Mouse (Mus musculus): ENCODE results near the gene Nsun4. TPM values are rescaled to one million over a fixed set of nuclear protein-coding genes. Genes with fewer than 3 reads are reported as not detected.
A peak's percentile ranks its signal among the peaks of the same experiment; 100 is the strongest.

Gene Nsun4
- polyA plus RNA-seq, 1 experiment from 2014 or later = 17.8 TPM

DNA sequence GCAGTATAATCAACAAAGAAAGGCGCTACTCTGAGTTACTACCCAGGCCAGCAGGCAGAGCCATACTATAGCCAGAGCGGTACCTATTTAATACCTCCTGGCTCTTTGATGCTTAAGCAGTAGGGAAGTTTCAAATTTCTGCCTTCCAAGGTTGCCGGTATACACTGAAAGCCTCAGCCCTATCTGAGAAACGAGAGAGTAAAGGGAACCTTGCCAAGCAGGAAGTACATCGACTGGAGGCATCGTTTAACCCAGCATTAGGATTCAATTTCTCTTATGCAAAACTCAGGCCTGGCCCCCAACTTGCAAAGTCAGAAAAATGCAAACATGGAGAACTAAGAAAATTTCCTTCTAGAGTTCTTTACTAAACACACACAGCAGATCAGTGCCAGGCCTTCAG lies 16.4 kb upstream of the Nsun4 start:
- no peak overlapping the region for H3K4me3 ChIP-seq
- H3K36me3 ChIP-seq = peaks cover 54% of the 10 kb centered on the region
- H3K27me3 ChIP-seq (ENCODE audit: low read depth, poor library complexity, severe bottlenecking) = no peaks in the 10 kb centered on the region
- H3K9me3 ChIP-seq (replicated peaks) = no peaks in the 10 kb centered on the region
- peaks cover 14% of the 10 kb centered on the region for H3K4me1 ChIP-seq
- 83% methylated on average over 6 of the region's 6 CpGs for WGBS
- H3K27ac ChIP-seq = no peak overlapping the region
- DNase-seq (ENCODE audit: low spot score) = no peak

DNA sequence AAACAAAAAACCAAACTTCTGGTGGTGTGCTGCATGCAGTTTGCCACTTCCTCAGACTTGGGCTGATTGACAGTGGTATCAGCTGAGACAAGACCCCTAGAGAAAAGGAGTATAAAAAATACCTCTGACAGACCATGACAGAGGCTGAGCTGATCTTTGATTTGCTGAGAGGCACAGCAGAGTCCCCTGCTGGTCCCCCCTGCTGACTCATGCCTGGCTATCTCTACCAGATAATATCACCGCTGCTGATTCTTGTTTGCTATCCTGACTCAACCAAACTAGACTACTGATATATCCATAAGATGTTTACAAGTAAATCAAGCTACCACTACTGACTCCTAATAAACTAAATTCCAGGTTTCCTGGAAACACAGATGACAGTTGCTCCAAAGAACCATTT lies 10.2 kb upstream of the Nsun4 start:
- 56% methylated on average over 1 of the region's 1 CpGs for WGBS

DNA sequence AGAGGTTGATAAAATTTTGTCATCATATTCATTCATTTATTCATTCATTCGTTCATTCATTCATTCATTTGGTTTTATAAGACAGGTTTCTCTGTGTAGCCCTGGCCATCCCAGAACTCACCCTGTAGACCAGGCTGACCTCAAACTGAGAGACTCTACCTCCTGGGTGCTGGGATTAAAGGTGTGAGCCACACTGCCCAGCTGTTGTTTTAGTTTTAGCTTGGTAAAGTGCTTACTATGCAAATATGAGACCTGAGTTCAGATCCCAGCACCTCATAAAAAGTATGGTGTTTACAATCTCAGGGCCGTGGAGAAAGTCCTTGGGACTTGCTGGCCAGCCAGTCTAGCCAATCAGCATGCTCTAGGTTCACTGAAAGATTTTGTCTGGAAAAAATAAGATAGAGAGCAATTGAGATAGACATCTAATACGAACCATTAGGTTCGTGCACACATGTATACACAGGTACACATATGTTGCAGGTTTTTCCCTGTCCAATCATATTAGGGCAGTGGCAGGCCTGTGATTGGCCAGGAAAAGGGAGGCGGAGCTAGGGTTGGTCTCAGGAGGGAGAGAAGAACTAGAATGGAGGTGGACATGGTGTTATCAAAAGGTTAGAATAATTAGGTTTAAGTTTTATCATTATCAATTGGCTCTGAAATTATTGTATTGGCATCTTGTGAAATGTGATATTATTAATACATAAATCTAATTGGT lies 5.5 kb upstream of the Nsun4 start:
- DNase-seq (ENCODE audit: low spot score) = no peak
- H3K27ac ChIP-seq = no peak overlapping the region
- H3K27me3 ChIP-seq (ENCODE audit: low read depth, poor library complexity, severe bottlenecking) = no peaks in the 10 kb centered on the region
- 82% methylated on average over 5 of the region's 5 CpGs for WGBS
- no peak overlapping the region for H3K4me3 ChIP-seq
- no peaks in the 10 kb centered on the region for H3K36me3 ChIP-seq
- no peaks in the 10 kb centered on the region for H3K9me3 ChIP-seq (replicated peaks)
- 0 out of 2 replicates have a peak, but pooled peaks cover under 1% of the 10 kb centered on the region for H3K4me1 ChIP-seq

More for the DNA sequence above, 10.2 kb upstream of the Nsun4 start:
- H3K4me1 ChIP-seq = no peaks in the 10 kb centered on the region
- H3K4me3 ChIP-seq = no peak overlapping the region
- no peaks in the 10 kb centered on the region for H3K27me3 ChIP-seq (ENCODE audit: low read depth, poor library complexity, severe bottlenecking)
- H3K27ac ChIP-seq = no peak overlapping the region
- H3K36me3 ChIP-seq = peaks cover 41% of the 10 kb centered on the region
- DNase-seq (ENCODE audit: low spot score) = no peak
- no peaks in the 10 kb centered on the region for H3K9me3 ChIP-seq (replicated peaks)

DNA sequence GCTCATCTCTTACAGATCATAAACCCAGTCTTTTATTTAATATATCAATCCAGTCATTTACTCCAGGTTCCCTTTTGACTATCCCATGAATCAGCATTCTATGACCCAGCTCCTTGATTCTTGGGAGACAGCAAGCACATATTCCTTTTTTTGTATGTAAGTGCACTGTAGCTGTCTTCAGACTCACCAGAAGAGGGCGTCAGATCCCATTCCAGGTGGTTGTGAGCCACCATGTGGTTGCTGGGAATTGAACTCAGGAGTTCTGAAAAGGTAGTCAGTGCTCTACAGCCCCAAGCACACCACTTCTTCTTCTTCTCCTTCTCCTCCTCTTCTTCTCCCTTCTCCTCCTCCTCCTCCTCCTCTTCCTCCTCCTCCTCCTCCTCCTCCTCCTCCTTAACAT lies 3.9 kb upstream of the Nsun4 start:
- Histone ChIP-seq H3K27ac (no peak overlapping the region), H3K36me3 (no peaks in the 10 kb centered on the region), H3K4me3 (no peak overlapping the region), H3K27me3 (ENCODE audit: low read depth, poor library complexity, severe bottlenecking) (no peaks in the 10 kb centered on the region), H3K4me1 (peaks cover 13% of the 10 kb centered on the region), H3K9me3 (replicated peaks) (no peaks in the 10 kb centered on the region)
- DNase-seq (ENCODE audit: low spot score) = no peak
- WGBS = 3% methylated on average over 1 of the region's 1 CpGs

DNA sequence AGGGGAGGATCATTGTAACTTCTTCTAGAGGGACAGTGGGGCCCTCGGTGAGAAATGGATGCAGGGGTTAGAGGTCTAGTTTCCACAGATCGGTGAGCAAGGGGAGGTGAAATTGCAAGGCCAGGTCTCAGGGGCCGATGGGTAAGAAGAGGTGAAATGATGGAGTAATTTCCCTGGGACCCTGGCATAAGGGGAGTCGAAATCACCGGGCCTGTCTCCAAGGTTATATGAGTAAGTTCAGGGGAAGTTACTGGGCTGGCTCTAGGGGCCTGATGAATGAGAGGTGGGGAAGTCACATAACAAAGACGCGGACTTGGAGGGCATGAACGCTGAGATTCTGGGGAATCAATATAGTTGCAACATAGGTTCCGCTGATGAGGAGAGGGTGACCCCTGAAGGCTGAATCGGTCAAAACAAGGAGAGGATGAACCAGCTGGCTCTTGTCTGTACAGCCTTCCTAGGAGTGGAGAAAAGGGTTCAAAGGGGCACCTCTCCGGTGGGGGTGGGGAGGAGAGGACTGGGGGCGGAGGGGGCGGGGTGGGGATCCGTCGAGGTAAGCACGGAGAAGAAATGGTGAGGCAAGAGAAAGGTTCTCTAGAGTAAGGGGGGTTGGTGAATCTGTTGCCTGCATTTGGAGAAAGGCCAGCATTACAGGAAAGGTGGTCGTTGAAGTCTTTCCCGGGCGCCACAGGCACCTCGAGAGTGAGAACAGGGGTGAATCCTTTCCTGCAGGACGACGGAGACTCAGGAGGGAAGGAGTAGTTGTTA lies 966 bp downstream of the Nsun4 start:
- Histone ChIP-seq H3K4me3 (peak overlapping the region; percentile 66), H3K9me3 (replicated peaks) (no peaks in the 10 kb centered on the region), H3K27ac (peak overlapping the region; percentile 88), H3K4me1 (peaks cover 17% of the 10 kb centered on the region), H3K36me3 (peaks cover 7% of the 10 kb centered on the region), H3K27me3 (ENCODE audit: low read depth, poor library complexity, severe bottlenecking) (no peaks in the 10 kb centered on the region)
- WGBS = 9% methylated on average over 22 of the region's 22 CpGs
- DNase-seq (ENCODE audit: low spot score) = peak; percentile 56

DNA sequence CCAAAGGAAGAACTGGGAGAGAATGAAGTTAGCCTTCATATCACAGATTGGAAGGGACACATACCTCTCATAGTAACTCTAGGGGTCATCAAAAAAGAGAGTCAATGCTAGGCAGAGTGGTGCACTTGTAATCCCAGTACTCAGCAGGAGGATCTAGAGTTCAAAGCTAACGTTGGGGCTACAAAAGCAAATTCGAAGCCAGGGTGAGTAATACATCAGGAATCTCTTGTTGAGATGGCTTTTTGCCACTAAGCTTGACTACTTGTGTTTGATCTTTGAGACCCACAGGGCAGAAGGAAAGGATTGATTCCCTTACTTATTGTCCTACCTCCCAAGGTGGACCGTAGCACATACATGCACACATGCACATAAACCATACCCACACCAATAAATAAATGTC lies 4.5 kb downstream of the Nsun4 start:
- H3K4me1 ChIP-seq = peaks cover 16% of the 10 kb centered on the region
- no peaks in the 10 kb centered on the region for H3K9me3 ChIP-seq (replicated peaks)
- no peak overlapping the region for H3K27ac ChIP-seq
- no peak overlapping the region for H3K4me3 ChIP-seq
- no peaks in the 10 kb centered on the region for H3K27me3 ChIP-seq (ENCODE audit: low read depth, poor library complexity, severe bottlenecking)
- DNase-seq (ENCODE audit: low spot score) = no peak
- H3K36me3 ChIP-seq = peaks cover 18% of the 10 kb centered on the region
- 83% methylated on average over 3 of the region's 3 CpGs for WGBS

DNA sequence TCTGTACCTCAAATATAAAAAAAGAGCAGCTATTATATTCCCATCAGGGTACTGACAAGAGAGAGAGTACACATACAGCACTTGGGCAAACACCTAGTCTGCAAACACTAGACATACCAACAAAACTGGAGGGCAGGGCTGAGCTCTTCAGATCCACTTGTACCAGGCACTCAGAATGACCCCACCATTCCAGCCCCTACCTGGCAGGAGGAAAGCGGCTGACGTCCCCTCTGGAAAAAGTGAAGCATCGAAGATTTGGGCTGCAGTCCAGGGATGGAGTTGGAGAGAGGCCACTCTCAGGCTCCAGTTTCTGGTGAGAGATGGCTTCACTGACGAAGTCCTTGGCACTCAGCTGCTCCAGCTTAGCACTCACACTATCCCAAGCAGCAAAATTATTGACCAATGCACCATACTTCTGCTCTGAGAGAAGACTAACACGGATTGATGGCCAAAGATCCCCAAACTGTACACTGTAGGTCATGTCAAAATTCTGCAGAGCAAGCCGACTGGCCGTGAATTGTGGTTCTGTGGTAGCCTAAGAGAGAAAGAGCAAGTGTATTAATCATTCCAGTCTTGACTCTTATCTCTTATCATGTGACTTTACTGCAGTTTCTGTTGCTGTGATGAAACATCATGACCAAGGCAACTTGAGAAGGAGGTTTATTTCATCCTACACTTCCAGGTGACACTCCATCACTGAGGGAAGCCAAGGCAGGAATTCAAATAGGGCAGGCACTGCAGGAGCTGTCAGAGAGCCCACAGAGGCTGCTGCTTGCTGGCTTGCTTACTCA lies 5.4 kb downstream of the Nsun4 start:
- no peaks in the 10 kb centered on the region for H3K27me3 ChIP-seq (ENCODE audit: low read depth, poor library complexity, severe bottlenecking)
- H3K36me3 ChIP-seq = peaks cover 24% of the 10 kb centered on the region
- 84% methylated on average over 7 of the region's 7 CpGs for WGBS
- H3K27ac ChIP-seq = no peak overlapping the region
- peaks cover 10% of the 10 kb centered on the region for H3K4me1 ChIP-seq
- no peaks in the 10 kb centered on the region for H3K9me3 ChIP-seq (replicated peaks)
- H3K4me3 ChIP-seq = no peak overlapping the region
- no peak for DNase-seq (ENCODE audit: low spot score)

DNA sequence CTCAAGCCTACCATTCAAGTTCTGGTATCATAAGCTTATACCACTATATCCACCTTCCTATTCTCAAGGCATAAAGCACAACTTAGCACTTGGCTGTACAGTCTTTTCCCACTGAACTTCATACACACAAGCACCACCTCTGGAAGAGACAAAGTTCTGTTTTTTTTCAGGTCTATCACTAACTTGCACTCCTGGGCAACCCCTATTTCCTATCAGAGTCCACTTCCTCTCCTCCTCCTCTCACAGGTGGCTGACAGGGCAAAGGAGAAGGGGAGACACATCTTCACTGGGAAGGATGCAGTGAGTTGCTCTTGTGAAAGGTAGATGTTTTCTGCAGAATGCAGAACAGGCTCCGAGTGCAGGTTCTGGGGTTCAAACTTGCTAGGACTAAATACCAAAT lies 6.0 kb downstream of the Nsun4 start:
- peaks cover 30% of the 10 kb centered on the region for H3K36me3 ChIP-seq
- no peak overlapping the region for H3K4me3 ChIP-seq
- WGBS = 86% methylated on average over 1 of the region's 1 CpGs
- no peak overlapping the region for H3K27ac ChIP-seq
- no peaks in the 10 kb centered on the region for H3K27me3 ChIP-seq (ENCODE audit: low read depth, poor library complexity, severe bottlenecking)
- no peak for DNase-seq (ENCODE audit: low spot score)
- no peaks in the 10 kb centered on the region for H3K9me3 ChIP-seq (replicated peaks)
- H3K4me1 ChIP-seq = peaks cover 5% of the 10 kb centered on the region

DNA sequence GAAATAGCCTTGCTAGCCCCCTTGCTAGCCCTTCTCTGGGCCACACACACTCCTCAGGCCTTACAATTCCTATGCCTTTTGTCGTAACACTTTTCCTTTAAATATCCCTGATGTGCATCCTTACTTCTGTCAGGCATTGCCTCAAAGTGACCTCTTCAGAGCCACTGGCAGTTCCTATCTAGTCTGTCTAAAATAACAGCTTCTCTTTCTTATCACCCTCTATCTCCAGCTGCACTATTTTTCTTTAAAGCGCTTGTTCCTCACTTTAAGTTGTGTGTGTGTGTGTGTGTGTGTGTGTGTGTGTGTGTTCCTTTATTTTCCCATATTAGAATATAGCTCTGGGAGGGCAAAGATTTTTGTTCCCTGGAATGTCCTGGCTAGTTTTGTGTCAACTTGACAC lies 7.1 kb downstream of the Nsun4 start:
- Histone ChIP-seq H3K27ac (no peak overlapping the region), H3K9me3 (replicated peaks) (no peaks in the 10 kb centered on the region), H3K4me1 (no peaks in the 10 kb centered on the region), H3K4me3 (no peak overlapping the region), H3K27me3 (ENCODE audit: low read depth, poor library complexity, severe bottlenecking) (no peaks in the 10 kb centered on the region), H3K36me3 (peaks cover 38% of the 10 kb centered on the region)
- no peak for DNase-seq (ENCODE audit: low spot score)
- WGBS = 93% methylated on average over 2 of the region's 2 CpGs

DNA sequence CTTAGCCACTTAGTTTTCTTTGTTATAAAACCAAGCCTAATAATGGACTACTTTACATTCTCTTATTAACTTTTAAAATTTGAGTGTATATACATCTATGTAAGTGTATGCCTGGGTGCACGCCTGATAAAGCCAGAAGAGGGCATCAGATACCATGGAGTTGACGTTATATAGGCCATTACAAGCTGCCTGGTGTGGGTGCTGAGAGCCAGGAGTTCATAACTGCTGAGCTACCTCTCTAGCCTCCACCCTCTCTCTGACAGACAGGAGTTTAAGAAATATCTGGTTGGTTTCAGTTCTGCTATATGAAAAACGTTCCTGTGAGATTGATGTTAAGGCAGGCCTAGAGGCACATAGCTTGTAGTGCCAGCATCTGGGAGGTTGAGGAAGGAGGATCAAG lies 11.5 kb downstream of the Nsun4 start:
- Histone ChIP-seq H3K9me3 (replicated peaks) (no peaks in the 10 kb centered on the region), H3K4me1 (no peaks in the 10 kb centered on the region), H3K27me3 (ENCODE audit: low read depth, poor library complexity, severe bottlenecking) (no peaks in the 10 kb centered on the region), H3K36me3 (peaks cover 36% of the 10 kb centered on the region), H3K27ac (no peak overlapping the region), H3K4me3 (no peak overlapping the region)
- 85% methylated on average over 3 of the region's 3 CpGs for WGBS
- no peak for DNase-seq (ENCODE audit: low spot score)

DNA sequence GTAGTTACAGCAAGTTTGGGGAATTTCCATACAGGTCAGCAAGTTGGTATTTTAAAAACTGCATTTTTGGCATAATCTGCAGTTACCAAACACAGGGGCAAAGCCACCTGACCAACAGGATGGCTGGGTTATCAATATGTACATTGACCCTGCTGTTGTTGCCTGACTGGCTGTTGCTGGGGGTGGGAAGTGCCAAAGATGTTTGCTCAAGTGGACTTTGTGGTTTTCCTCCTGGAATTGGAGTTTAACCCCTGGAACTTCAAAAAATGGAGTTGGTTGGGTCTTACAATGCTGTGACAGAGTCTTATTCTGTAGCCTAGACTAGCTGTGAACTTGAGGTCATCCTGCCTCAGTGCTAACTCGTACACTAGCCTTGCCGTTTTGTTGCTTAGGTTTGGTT lies 13.2 kb downstream of the Nsun4 start:
- Histone ChIP-seq H3K27ac (no peak overlapping the region), H3K4me1 (no peaks in the 10 kb centered on the region), H3K9me3 (replicated peaks) (no peaks in the 10 kb centered on the region), H3K36me3 (peaks cover 37% of the 10 kb centered on the region), H3K4me3 (no peak overlapping the region), H3K27me3 (ENCODE audit: low read depth, poor library complexity, severe bottlenecking) (no peaks in the 10 kb centered on the region)
- 91% methylated on average over 2 of the region's 2 CpGs for WGBS
- no peak for DNase-seq (ENCODE audit: low spot score)

DNA sequence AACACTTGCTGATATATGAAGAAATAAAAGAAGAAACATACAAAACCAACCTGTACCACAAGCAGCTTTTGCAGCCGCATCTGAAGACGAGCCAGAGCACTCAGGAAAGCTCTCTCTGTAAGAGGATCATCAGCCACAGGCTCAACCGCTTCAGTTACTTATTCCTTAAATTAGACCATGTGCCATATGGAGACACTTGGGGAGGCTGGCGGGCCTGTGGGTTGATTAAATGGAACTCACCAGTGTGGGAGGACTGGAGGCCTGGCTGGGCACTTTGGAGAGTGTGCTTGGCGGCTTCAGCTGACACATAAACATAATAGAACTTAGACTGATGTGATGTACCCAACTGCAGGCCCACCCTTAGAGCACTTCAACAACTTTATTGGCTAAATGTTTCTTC lies 20.3 kb downstream of the Nsun4 start:
- H3K9me3 ChIP-seq (replicated peaks) = no peaks in the 10 kb centered on the region
- H3K27me3 ChIP-seq (ENCODE audit: low read depth, poor library complexity, severe bottlenecking) = no peaks in the 10 kb centered on the region
- no peak overlapping the region for H3K4me3 ChIP-seq
- 90% methylated on average over 5 of the region's 5 CpGs for WGBS
- no peak overlapping the region for H3K27ac ChIP-seq
- no peaks in the 10 kb centered on the region for H3K4me1 ChIP-seq
- DNase-seq (ENCODE audit: low spot score) = no peak
- peaks cover 39% of the 10 kb centered on the region for H3K36me3 ChIP-seq

DNA sequence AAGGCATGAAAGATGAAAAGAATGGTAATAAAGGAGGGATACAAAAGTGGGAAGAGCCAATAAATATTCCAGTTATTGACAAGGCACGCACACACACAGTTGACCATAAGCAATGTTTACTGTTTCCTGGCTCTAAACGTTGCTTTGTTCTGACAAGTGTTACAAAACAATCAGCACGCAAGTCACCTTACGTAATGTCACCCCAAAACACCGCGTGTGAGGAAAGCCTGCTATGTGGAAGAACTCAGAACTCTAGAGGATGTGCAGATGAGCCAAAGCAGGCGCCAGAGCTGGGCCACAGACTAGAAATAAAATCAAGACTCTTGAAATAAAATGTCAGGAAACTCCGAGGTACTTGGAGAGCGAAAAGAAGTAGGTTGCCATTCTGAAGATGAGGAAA lies 20.8 kb downstream of the Nsun4 start:
- peaks cover 39% of the 10 kb centered on the region for H3K36me3 ChIP-seq
- DNase-seq (ENCODE audit: low spot score) = no peak
- H3K27me3 ChIP-seq (ENCODE audit: low read depth, poor library complexity, severe bottlenecking) = no peaks in the 10 kb centered on the region
- no peaks in the 10 kb centered on the region for H3K4me1 ChIP-seq
- H3K27ac ChIP-seq = no peak overlapping the region
- H3K4me3 ChIP-seq = no peak overlapping the region
- 93% methylated on average over 9 of the region's 9 CpGs for WGBS
- no peaks in the 10 kb centered on the region for H3K9me3 ChIP-seq (replicated peaks)

All from limb, embryonic 10.5 days (tissue).